Mouse (Mus musculus) ovary, adult 18-20 months (tissue): ENCODE data around the gene Prph2.

ENCODE experiments used
- DNase-seq: peaks from one replicate; pipeline ENCODE4 v3.0.0; 2022; ENCODE audit warnings: low spot score, mixed read lengths

Prph2 gene

DNA sequence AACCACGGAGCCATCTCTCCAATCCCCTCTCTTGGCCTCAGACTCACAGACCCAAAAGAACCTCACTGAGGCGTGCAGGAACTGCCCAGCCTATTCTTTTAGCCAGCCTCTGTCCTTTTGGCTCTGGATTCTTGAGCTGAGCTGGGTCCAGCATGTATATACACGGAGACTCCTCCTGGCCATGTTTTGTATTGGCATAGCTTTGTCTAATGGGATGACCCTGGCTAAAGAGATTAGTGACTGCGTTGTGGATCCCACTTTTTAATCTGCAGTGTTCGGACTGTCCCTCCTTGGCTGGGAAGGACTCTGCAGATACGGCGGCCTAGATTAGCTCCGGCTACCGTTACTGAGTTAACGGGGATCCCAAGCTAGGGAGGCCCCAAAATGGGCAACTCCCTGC lies at the start of gene Prph2:
Gene Prph2 (plus strand): TSS at position 274 of the 400 bp plus-strand sequence.
- DNase-seq = no peak

DNA sequence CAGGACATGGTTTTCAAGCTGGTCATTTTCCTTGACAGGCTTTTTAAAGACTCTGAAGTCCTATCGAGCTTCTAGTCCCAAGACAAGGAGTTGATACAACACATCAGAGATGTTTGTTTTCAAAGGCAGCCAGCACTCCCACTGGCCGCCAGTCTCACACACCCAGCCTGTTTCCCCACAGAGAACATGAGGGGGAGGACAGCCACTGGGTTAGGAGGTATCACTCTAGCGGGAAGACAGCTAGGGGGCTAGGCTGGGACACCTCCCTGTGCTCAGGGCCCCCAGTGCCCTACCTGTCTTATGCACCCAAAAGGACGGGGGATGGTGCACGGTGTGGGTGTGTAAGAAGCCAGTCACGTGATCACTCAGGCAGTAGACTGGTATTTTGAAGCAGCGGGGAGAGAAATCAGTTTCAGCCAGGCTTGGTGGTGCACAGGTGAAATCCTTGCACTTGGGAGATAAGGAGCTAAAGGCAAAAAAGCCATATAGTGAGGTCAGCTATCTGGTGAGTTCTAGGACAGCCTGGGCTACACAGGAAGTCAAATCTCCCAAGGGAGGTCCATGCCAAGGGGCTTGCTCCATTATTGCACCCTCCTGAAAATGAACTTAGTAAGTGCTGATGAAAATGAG lies 45.6 kb upstream of the Prph2 start:
- DNase-seq = no peak

DNA sequence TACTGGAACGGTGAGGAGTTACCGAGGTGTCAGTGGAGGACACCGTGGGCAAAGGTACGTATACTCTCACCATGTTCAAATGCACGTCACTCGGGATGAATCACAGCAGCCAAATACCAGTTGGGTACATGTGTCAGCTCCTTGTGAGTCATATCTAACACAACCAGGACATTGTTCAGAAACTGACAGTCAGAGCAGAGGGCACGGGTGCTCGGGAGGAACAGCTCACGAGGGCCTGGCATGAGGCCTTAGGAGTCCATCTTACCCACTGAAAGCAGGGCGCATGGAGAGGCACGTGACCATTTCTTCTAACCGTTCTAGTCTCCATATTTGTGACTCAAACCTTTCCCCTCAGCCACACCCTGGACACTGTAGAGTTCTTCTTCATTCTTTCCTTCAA lies 43.4 kb upstream of the Prph2 start:
- no peak for DNase-seq

DNA sequence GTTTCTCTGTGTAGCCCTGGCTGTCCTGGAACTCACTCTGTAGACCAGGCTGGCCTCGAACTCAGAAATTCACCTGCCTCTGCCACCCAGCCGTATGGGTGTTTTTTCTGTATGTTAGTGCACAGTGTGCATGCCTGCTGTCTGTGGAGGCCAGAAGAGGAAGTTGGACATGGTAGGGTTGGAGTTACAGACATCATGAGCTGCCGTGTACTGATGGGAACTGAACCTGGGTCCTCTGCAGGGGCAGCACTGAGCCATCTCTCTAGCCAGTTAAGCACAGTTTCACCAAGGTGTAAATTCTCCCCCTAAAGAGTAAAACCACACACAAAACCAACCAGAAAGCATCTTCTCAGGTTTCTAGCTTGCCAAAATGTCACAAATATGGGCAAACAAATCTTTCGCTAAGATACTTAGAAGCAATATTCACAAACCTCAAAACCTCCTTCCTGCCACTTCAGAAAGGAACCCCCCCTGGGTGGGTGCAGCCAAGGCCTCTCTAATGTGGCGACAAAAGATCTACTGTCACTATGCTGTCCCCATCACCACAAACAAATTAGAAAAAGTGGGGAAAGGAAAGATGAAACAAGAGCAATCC lies 40.0 kb upstream of the Prph2 start:
- DNase-seq = no peak

DNA sequence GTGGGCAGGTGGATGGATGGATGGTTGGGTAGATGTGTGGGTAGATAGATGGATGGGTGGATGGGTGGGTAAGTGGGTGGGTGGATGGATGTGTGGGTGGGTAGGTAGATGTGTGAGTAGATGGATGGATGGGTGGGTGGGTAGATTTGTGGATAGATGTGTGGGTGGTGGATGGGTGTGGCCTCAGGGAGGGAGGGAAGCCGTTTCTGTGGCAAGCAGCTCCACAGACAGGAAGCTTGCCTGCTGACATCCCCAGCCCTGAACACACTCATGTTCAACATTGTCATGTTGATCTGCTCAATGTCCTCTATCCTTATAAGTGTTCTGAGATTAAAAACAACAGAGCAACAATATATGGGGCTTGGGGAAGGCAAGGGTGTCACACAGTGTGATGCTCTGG lies 39.3 kb upstream of the Prph2 start:
- no peak for DNase-seq

DNA sequence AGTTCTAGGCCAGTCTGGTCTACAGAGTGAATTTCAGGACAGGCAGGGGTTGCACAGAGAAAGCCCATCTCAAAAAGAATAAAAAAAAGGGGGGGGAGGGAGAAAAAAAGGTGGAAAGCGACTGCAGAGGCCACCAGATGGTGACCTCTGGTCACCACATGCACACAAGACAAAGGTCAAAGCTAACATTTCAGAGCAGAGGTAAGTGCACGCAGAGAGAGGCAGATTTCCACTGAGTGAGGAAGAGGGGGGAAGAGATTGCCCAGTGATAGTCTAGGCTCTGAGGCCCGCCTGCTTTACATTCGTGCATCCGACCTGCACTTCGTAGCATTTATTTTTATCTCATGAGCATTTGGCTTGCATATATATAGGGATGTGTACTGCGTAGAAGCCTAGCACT lies 37.5 kb upstream of the Prph2 start:
- no peak for DNase-seq

DNA sequence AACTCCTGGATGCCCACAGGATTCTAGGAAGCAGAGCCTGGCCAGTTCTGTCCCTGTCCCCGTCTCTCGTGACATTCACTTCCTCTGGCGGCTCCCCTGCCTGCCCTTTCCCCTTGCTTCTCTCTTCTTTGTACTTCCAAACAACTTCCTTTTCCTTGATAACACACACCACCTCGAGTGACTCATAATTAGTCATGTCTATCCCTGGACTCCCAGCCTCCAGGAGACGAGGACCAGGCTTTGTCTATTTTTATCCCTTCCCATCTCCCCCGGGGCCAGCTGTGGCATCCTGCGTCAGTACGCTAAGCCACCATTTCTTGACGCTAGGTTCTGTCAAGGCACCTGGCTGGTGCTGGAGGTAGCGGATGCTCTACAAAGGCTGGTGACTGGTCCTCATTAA lies 36.1 kb upstream of the Prph2 start:
- DNase-seq = no peak

DNA sequence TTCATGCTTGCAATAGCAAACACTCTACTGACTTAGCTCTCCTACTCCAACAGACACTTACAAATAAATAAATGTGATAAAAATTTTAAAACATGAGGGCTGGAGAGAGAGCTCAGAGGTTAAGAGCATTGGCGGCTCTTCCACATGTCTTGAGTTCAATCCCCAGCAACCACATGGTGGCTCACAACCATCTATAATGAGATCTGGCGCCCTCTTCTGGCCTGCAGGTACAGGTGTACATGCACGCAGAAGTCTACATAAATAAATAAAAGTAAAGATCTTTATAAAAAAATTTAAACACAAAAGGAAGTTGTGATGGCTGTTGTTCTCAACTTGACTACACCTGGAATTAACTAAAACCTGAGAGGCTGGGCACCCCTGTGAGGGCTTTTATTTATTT lies 34.6 kb upstream of the Prph2 start:
- no peak for DNase-seq

DNA sequence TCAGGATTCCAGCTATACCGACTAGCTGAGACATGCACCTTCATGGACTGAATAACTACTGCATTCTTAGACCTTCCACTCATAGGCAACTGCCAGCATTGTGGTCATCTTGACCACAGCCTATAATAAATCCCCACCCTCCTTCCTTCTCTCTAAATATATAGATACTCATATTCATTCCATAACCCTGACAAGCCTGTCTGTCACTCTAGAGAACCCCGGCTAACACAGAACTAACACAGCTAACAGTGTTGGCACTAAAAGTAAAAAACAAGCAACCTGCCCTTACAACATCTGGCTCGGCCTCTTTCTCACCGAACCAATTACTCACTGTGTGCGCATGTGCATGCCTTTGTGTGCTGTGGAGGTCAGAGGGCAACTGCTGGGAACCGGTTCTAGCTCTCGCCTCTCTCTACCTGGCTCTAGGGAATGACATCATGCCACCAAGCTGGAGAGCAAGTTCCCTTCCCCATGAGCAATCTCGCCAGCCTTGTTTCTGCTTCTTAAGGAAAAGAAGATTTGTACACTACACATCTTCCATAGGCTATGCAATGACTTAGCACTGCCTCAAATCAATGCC lies 33.8 kb upstream of the Prph2 start:
- DNase-seq = no peak

DNA sequence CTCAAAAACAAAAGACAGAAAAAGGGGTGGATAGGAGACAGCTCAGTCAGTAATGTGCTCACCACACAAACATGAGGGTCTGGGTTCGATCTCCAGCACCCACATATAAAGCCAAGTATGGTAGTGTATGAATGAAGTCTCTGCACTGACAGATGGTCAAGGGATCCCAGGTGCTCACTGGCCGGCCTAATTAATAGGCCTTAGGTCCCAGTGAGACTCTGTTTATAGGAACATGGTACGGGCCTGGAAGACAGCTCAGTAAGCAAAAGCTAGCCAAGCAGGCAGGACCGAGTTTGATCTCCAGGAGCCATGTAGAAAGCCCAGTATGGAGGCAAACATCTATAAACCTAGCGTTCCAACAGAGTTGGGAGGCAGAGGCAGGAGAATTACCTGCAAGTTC lies 33.2 kb upstream of the Prph2 start:
- no peak for DNase-seq

DNA sequence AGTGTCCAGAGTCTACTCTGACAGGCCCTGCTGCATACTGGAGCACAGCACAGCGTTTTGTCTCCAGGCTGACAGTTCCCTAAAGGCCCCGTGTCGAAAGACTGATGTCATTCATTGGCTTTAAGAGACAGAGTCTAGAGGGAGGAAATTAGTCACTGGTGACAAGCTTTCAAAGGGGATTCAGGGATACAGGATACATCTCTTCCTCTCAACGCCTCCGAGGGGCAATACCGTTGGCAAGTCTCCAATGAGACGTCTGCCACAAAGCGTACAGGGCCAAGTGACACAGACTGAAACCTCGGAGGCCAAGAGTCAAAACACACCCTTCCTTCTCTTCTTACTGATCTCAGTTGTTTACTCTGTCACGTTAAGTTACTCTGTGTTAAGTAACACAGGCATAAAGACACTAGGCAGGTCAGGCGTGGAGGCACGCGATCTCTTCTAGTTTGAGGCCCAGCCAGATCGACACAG lies 30.4 kb upstream of the Prph2 start:
- DNase-seq = no peak

DNA sequence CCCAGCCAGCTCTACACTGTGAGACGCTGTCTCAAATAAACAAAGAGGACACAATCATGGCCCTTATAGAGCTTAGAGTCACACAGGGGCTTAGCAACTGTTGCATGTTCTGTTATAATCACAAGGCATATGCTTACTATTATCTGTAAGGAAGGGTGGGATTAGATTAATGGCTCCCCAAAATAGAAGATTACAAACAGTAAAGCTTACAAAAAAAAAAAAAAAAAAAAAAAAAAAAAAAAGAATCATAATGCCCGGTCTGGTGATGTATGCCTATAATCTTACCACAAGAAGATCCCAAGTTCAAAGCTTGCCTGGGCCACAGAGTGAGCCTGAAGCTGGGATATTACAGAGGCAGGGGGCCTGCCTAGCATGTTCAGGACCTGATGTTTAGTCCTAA lies 29.9 kb upstream of the Prph2 start:
- no peak for DNase-seq

DNA sequence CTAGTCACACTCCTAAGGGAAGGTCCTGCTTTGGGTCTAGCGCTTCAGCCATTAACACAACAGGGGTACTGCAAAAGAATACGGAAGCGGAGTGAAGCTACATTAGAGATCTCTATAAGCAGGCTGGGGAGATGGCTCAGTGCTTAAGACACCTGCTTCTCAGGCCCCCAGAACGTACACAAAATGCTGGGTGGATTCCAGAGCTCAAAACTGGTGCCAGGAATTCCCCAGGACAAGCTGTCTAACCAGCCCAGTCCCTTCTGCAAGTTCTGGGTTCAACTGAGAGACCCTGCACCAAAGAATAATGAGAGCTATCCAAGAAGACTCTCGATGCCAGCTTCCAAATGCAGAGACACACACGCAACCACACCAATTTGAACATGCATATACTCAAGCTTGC lies 28.5 kb upstream of the Prph2 start:
- DNase-seq = no peak

DNA sequence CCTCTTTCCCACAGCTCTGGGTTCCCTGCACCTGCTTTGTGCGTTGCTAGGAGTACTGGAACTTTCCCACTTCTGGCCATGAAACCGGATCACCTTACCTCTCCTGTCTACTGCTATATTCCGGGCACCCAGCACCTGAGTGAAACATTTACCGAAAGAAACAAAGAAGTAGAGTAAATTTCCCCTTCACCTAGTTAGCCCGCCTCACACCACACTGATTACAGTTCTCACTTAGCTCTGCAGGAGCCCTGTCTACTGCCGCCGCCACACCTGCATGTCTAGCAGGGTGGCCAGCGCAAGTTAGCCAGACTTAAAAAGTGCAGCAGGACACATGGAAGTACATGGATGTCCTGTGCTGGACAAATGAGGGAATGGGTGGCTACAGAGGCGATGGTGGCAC lies 27.2 kb upstream of the Prph2 start:
- no peak for DNase-seq

DNA sequence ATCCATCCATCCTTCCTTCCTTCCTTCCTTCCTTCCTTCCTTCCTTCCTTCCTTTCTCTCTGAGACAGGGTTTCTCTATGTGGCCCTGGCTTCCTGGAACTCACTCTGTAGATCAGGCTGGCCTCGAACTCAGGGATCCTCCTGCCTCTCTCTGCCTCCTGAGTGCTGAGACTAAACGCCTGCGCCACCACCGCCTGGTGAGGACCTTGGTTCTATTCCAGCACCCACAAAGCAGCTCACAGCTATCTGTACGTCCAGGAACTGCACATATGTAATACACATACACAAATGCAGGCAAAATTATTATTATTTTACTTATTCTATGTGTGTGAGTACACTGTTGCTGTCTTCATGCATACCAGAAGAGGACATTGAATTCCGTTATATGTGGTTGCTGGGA lies 25.5 kb upstream of the Prph2 start:
- no peak for DNase-seq

DNA sequence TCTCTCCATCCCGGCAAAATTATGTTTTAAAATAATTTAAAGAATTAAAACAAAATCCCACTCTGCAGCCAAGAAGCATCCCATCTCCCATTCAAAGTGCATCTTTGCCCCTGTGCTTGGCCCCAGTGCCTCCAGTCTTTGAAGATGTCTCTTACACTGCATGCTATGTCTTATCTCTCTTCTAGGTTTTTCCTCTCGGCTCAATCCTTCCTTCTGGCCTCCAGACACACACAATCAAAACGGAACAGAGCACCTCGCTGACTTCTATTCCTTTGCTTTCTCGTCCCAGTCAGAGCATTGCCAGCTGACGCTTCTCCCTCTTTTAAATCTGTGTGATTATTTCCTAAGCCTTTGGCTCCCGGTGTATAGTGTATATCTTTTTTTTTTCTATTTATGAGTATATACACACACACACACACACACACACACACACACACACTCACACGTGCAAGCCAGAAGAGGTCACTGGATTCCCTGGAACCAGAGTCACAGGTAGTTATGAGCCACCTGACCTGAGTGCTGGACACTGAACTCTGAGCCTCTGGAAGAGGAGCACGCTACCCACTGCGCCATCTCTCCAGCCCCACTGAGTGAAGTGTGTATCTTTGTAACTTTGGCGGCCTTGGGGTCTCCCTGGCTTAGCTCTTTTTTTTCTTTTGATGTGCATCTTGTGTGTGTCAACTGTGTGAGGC lies 24.9 kb upstream of the Prph2 start:
- no peak for DNase-seq

DNA sequence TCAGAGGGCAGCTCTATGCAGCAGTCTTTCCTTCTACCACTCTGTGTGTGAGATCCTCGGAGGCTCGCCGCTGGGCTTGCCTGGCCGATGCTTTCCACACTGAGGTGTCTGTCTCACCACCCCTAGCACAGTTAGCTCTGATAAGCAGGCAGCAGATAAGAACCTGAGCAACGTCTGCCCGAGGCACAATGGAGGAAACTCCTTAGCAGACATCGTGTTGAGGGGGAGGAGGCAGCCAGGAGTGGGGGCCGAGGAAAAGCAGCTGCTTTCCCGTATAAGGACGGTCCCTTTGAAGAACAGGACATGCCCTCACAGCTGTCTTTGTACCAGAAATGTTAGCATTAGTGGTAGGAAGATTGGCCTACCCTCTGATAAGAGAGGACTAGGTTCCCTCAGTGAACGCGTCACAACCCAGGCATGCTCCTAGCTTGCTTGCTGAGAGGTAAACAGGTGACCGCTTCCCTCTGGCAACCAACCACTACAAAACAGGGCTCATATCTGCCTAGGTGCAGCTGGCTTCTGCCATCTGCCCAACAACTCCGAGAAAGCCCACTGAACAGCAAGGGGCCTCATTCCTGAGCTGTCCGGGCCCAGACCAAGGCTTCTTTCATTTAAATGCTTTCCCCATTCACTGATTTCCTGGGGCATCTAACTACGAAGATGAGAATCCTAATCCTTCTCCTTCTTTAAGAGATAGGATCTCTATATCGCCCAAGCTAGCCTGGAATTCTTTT lies 24.2 kb upstream of the Prph2 start:
- DNase-seq = no peak

DNA sequence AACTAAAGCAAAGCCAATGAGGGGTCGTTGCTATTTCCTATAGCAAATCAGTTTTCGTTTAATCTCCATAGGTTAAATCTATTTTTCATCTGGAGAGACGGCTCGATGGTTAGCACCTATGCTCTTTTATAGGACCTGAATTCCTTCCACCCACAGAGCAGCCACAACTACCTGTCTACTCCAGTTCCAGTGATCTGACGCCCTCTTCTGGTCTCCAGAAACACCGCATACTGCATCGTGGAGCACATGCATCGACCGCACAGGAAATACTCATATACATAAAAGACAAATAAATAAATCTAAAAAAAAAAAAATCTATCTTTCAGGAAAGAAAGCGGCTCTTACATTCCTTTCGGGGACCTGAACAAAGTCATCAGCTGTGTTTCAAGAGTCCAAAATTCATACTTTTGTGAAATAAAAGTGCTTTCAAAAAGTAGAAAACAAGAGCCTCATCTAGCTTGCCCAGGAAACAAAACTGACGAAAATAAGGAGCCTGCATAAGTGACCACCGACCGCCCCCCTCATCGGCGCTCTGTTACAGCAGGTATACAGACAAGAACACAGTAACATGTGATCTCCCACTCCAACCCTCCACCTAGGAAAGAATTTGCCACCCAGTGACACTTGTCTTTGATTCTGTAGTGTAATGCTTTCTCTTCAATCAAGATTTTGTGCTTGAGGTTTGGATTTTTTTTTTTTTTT lies 21.6 kb upstream of the Prph2 start:
- DNase-seq = no peak

DNA sequence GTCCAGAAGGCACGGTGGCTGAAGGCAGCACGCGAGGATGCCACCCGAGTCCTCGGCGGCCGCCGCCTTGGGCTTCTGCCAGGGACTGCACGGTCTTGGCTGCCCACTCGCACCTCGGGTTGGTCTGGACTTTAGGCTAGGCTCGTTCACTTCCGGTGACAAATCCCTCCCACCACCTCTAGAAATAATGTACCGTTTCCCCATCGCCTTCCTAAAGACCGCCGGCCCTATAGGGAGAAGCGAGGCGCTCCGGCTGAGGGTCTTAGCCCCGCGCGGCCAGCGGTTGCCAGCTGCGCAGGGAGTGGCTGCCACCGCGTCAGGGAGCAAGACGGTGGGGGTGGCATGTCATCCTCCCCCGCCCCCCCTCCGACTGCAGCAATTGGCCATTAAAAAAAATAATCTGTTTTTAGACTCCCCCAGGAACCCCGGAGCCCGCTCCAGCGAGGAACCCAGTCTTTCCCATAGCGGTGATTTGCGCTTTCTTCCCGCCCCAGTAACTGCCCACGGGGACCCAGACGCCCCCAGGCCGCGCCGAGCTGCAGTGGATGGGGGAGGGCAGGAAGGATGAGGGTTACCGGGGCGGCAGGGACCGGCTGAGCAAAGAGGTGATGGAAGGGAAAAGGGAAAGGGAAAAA lies 20.7 kb upstream of the Prph2 start:
- peak; percentile 67 for DNase-seq

DNA sequence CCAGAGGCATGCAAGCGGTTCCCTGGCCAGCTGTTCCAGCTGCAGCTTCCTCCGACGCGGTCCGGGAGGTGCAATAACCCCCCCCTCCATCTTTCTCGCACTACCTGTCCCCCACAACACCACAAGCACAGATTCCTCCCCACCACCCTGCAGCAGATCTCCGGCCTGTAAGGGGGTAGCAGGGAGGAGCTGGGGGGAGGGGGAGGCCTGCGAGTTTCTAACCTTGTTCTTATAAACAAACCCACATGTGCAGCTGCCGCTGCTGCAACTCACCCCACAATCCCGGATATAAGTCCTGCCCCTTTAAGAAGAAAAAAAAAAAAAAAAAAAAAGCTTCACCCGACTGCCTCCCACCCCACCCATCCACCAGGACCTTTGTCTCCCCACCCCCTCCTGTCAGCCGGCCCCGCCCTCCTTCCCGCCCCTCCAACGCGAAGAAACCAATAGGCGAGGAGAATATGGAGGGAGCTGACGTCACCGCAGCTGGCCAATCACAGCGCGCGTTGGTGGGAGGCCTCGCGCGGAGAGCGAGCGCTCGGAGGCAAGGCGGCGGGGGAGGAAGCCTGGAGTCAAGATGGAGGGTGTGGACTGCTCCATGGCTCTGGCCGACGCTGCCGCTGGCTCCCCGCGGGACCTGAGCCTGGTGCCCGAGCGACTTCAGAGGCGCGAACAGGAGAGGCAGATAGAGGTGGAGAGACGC lies 20.0 kb upstream of the Prph2 start, which contains the start of gene Tbcc:
Gene Tbcc (plus strand): TSS at position 569 of the 700 bp plus-strand sequence.
- DNase-seq = peak; percentile 96
